Mouse (Mus musculus) liver, adult 2 months (tissue): ENCODE data around the gene Miip. TPM values are rescaled to one million over a fixed set of nuclear protein-coding genes. Genes with fewer than 3 reads are reported as not detected.
A peak's percentile ranks its signal among the peaks of the same experiment; 100 is the strongest.
"Not testable (repeated sequence)": the region's sequence is repeated elsewhere in the genome, so short reads cannot be mapped to it uniquely, and the experiment has no call there.

Source experiments
- DNase-seq: peaks from one replicate; pipeline ENCODE4 v3.0.0-alpha.2; 2011; ENCODE audit warnings: low read depth, low spot score; ENCODE audit errors: extremely low read depth
- H3K27ac ChIP-seq: fragments of 200-500 bp; replicated peaks from 2 replicates; pipeline ENCODE4 v1.5.1; 2012; ENCODE audit warnings: low read depth, mild to moderate bottlenecking, control low read depth, inconsistent platforms, low read length; ENCODE audit not compliant: insufficient read depth
- H3K27me3 ChIP-seq: fragments of 200-500 bp; 2 replicates; pipeline ENCODE4 v1.6.1; 2012; ENCODE audit warnings: mild to moderate bottlenecking, moderate library complexity, low read length, inconsistent platforms; ENCODE audit not compliant: control insufficient read depth, insufficient read depth
- H3K36me3 ChIP-seq: fragments of 200-500 bp; 2 replicates; pipeline ENCODE4 v1.6.1; 2012; ENCODE audit warnings: low read length, inconsistent platforms; ENCODE audit not compliant: control insufficient read depth, insufficient read depth
- H3K4me1 ChIP-seq: fragments of 200-500 bp; 2 replicates; pipeline ENCODE4 v1.6.1; 2011; ENCODE audit warnings: low read length; ENCODE audit not compliant: control insufficient read depth, insufficient read depth
- H3K4me3 ChIP-seq: fragments of 200-500 bp; 2 replicates; pipeline ENCODE4 v1.5.1; 2011; ENCODE audit warnings: low read depth, mild to moderate bottlenecking, control low read depth, low read length, moderate library complexity; ENCODE audit not compliant: insufficient read depth
- H3K79me2 ChIP-seq: fragments of 200-500 bp; 2 replicates; pipeline ENCODE4 v1.6.1; 2012; ENCODE audit warnings: inconsistent platforms, mild to moderate bottlenecking, low read length, moderate library complexity; ENCODE audit not compliant: control insufficient read depth, insufficient read depth
- H3K9ac ChIP-seq: fragments of 200-500 bp; 2 replicates; pipeline ENCODE4 v1.6.1; 2012; ENCODE audit warnings: low read depth, mild to moderate bottlenecking, control low read depth, inconsistent platforms, low read length
- CTCF ChIP-seq: fragments of 200-500 bp; IDR thresholded peaks from 2 replicates; pipeline ENCODE4 v1.5.1; 2011; ENCODE audit warnings: low read depth, low read length, control low read depth
- POLR2A ChIP-seq: fragments of 200-500 bp; IDR thresholded peaks from 2 replicates; pipeline ENCODE4 v1.6.1; 2011; ENCODE audit warnings: low read length, control low read depth; ENCODE audit not compliant: insufficient read depth; ENCODE audit errors: extremely low read depth
- WGBS: fragments of 180-500 bp; shearing (Covaris S2); methylation state at CpG from one replicate; pipeline ENCODE4 v1.1.7; 2018; 5-methylcytosine and 5-hydroxymethylcytosine counted together
- polyA plus RNA-seq: library from polyadenylated mRNA; depleted of rRNA; stranded (reverse); fragments of >200 nt; gene quantifications from 2 replicates; pipeline ENCODE4 v1.2.3, GENCODE M21; 2012
- total RNA-seq: library from RNA; depleted of rRNA; stranded (reverse); fragments of >200 nt; gene quantifications from 2 replicates; pipeline ENCODE4 v1.2.3, GENCODE M21; 2014

Gene Miip
- total and polyA plus RNA-seq, 2 experiments: 11.4 to 28.4 TPM

DNA sequence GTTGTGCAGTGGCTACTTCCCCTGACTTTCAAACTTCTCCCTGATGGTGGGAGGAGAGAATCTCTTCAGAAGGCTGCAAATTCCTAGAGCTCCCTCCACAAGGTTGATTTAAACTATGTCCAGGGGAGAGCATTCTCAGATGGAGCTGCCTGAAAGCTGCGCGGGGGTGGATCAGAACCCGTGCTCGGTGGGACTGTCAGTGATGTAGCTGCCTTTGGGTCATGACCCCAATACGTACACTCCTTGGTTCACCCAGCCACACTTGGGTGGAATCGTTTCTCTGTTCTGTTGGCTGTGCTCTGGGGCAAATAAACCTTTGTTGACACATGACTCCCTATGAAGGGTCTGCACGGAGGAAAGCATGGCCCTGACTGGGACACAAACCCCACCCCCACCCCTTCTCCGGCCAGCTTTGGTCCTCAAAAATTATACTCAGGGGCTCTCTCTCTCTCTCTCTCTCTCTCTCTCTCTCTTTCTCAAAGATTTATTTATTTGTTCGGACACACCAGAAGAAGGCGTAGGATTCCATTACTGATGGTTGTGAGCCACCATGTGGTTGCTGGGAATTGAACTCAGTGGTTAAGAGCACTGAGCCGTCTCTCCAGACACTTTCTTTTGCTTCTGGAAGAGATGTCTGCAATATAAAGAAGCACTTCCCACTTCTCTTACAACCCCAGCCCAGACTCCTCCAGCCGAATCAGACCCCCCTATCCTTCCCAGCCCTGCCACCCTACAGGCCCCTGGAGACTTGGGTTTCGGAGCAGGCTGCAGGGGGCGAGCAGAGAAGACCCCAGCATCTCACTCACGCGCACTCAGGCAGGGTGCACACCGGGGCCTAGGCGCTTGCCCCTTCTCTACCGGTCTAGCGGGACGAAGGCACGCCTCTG, 810 bp downstream of the Miip start:
- peak overlapping the region; percentile 87 for H3K4me3 ChIP-seq
- H3K27ac ChIP-seq: peak overlapping the region; percentile 56
- TF ChIP-seq CTCF (no peak), POLR2A (no peak)
- DNase-seq: no peak
- peak overlapping the region; percentile 79 for H3K9ac ChIP-seq
- no peaks in the 10 kb centered on the region for H3K27me3 ChIP-seq
- H3K4me1 ChIP-seq: peaks cover 15% of the 10 kb centered on the region
- WGBS: 2% methylated on average over 22 of the region's 22 CpGs
- H3K79me2 ChIP-seq: peaks cover 3% of the 10 kb centered on the region; the same call in 1 of the 2 replicates
- H3K36me3 ChIP-seq: peaks cover 2% of the 10 kb centered on the region; the same call in 1 of the 2 replicates

DNA sequence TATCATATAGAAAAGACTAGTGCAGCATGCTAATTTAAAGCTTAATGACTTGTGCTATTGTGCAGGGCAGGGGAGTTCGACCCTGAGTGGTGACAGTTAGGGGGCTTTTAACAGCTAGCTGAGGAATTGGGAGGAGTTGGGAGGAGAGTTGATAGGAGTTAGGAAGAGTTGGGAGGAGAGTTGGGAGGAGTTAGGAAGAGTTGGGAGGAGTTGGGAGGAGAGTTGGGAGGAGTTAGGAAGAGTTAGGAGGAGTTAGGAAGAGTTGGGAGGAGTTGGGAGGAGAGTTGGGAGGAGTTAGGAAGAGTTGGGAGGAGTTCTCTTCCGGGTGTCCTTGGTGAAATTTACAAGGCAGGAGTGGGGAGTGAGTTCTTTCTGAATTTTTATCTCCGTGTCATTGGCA, 1.8 kb downstream of the Miip start:
- not testable (repeated sequence) for H3K9ac ChIP-seq, H3K36me3 ChIP-seq, H3K4me3 ChIP-seq, H3K27ac ChIP-seq, H3K79me2 ChIP-seq, H3K27me3 ChIP-seq
- DNase-seq: peak; percentile 65
- H3K4me1 ChIP-seq: peaks cover 15% of the 10 kb centered on the region
- WGBS: 19% methylated on average over 3 of the region's 3 CpGs

DNA sequence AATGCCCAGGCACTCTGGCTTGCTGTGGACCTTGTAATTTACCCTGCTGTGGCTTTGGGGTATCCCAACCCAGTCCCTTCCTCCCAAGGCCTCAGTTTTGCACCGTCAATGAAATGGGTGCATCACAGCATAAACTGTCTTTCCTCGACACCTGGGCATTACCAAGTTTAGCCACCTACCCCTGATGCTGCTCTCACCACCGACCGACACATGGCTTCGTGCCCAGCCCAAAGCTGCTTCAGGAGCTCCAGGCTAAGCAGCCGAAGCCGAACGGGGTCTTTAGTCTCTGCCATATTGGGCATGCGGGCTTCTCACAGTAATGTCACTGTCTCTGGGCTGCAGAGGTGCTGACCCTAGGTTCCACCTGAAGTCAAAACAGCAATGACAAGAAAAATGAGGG, 2.6 kb downstream of the Miip start:
- Histone ChIP-seq H3K4me1 (peaks cover 15% of the 10 kb centered on the region), H3K27me3 (no peaks in the 10 kb centered on the region), H3K36me3 (peaks cover 3% of the 10 kb centered on the region; the same call in 1 of the 2 replicates), H3K9ac (no peak overlapping the region), H3K4me3 (no peak overlapping the region), H3K27ac (no peak overlapping the region), H3K79me2 (peaks cover 3% of the 10 kb centered on the region; the same call in 1 of the 2 replicates)
- TF ChIP-seq CTCF (no peak), POLR2A (no peak)
- no peak for DNase-seq
- WGBS: 97% methylated on average over 9 of the region's 9 CpGs

GRCm38 (mm10) chr4:147865651-147866050, 3.0 kb downstream of the Miip start:
- WGBS: 96% methylated on average over 6 of the region's 6 CpGs
- peaks cover 3% of the 10 kb centered on the region; the same call in 1 of the 2 replicates for H3K79me2 ChIP-seq

DNA sequence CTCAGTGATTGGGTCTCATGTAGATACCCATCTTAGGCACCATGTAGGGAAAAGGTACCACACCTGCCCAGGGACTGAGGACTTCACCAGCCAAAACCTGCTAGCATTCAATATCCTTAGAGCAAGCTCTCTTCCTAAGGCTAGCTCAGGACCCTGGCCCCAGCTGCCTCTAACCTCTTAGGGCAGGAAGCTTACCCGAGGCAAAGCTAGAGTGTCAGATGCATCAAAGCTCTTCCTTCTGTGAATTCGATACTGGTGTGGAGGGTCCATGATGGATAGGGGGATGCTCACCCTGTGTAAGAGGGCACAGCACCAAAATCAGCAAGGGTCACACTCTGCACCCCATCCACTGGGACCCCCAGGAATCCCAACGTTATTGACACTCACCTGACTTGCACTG, 6.6 kb downstream of the Miip start:
- Histone ChIP-seq H3K4me3 (no peak overlapping the region), H3K36me3 (peaks cover 4% of the 10 kb centered on the region; the same call in 1 of the 2 replicates), H3K9ac (no peak overlapping the region), H3K27me3 (no peaks in the 10 kb centered on the region), H3K79me2 (no peaks in the 10 kb centered on the region), H3K27ac (no peak overlapping the region), H3K4me1 (no peaks in the 10 kb centered on the region)
- TF ChIP-seq CTCF: no peak
- TF ChIP-seq POLR2A: no peak
- DNase-seq: no peak
- WGBS: 92% methylated on average over 3 of the region's 3 CpGs

More at GRCm38 (mm10) chr4:147865651-147866050, 3.0 kb downstream of the Miip start:
- H3K36me3 ChIP-seq: peaks cover 4% of the 10 kb centered on the region; the same call in 1 of the 2 replicates
- no peaks in the 10 kb centered on the region for H3K27me3 ChIP-seq
- TF ChIP-seq CTCF: no peak
- no peak for TF ChIP-seq POLR2A
- peaks cover 15% of the 10 kb centered on the region for H3K4me1 ChIP-seq
- H3K27ac ChIP-seq: no peak overlapping the region
- no peak overlapping the region for H3K4me3 ChIP-seq
- no peak for DNase-seq
- no peak overlapping the region for H3K9ac ChIP-seq

DNA sequence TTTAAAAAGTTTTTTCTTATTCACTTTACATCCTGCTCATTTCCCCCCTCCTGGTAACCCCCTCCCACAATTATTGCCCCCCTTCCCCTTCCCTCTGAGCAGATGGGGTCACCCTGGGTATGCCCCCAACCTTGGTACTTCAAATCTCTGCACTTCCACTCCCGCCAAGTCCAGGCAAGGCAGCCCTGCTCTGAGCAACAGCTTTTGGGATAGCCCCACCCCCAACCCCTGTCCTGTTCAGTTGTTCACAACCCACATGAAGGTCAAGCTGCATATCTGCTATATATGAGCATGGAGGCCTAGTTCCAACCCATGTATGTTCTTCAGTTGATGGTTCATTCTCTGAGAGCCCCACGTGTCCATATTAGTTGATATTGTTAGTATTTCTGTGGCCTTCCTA, 17.8 kb downstream of the Miip start:
- Histone ChIP-seq H3K27me3 (no peaks in the 10 kb centered on the region), H3K27ac (no peak overlapping the region), H3K4me1 (peaks cover 7% of the 10 kb centered on the region), H3K79me2 (peaks cover 7% of the 10 kb centered on the region; the same call in 1 of the 2 replicates), H3K36me3 (no peaks in the 10 kb centered on the region), H3K4me3 (no peak overlapping the region), H3K9ac (no peak overlapping the region)
- TF ChIP-seq POLR2A (no peak), CTCF (no peak)
- no peak for DNase-seq
- 84% methylated on average over 2 of the region's 2 CpGs for WGBS
